Mouse (Mus musculus): ENCODE data around the gene Rps28. TPM values are rescaled to one million over a fixed set of nuclear protein-coding genes. Genes with fewer than 3 reads are reported as not detected.

The Rps28 gene
- polyA plus RNA-seq, 1 experiment = 444 TPM

- Histone ChIP-seq H3K4me3 (ENCODE audit: low read depth, low read length) (no peak overlapping the region), H3K36me3 (ENCODE audit: control insufficient read depth, insufficient read depth, low read length) (peaks cover 4% of the 10 kb centered on the region; the same call in 1 of the 2 replicates), H3K4me1 (ENCODE audit: control insufficient read depth, insufficient read depth, insufficient read length, low read length) (peaks cover 12% of the 10 kb centered on the region), H3K27me3 (ENCODE audit: control insufficient read depth, insufficient read depth, low read length) (no peaks in the 10 kb centered on the region), H3K27ac (ENCODE audit: insufficient read depth, low read depth, low read length) (peak overlapping the region; percentile 63)
- TF ChIP-seq CTCF (IDR thresholded peaks at IDR 0.05; ENCODE audit: extremely low read depth, insufficient read length, insufficient replicate concordance, low read depth, low read length) = no peak
- TF ChIP-seq POLR2A (IDR thresholded peaks at IDR 0.05; ENCODE audit: low read depth, low read length) = no peak
- WGBS = 84% methylated on average over 6 of the region's 6 CpGs
Measured at GRCm38 (mm10) chr17:33773871-33774572, 50.3 kb downstream of the Rps28 start.

GRCm38 (mm10) chr17:33773426-33773825 is 50.9 kb downstream of the Rps28 start:
- no peak for TF ChIP-seq POLR2A (IDR thresholded peaks at IDR 0.05; ENCODE audit: low read depth, low read length)
- no peak for TF ChIP-seq CTCF (IDR thresholded peaks at IDR 0.05; ENCODE audit: extremely low read depth, insufficient read length, insufficient replicate concordance, low read depth, low read length)
- Histone ChIP-seq H3K36me3 (ENCODE audit: control insufficient read depth, insufficient read depth, low read length) (peaks cover 4% of the 10 kb centered on the region; the same call in 1 of the 2 replicates), H3K27me3 (ENCODE audit: control insufficient read depth, insufficient read depth, low read length) (no peaks in the 10 kb centered on the region), H3K27ac (ENCODE audit: insufficient read depth, low read depth, low read length) (peak overlapping the region; percentile 27; the same call in 1 of the 2 replicates), H3K4me1 (ENCODE audit: control insufficient read depth, insufficient read depth, insufficient read length, low read length) (peaks cover 9% of the 10 kb centered on the region; the same call in 1 of the 2 replicates), H3K4me3 (ENCODE audit: low read depth, low read length) (no peak overlapping the region)
- WGBS = 55% methylated on average over 6 of the region's 6 CpGs

- Histone ChIP-seq H3K27ac (ENCODE audit: insufficient read depth, low read depth, low read length) (no peak overlapping the region), H3K36me3 (ENCODE audit: control insufficient read depth, insufficient read depth, low read length) (peaks cover 1% of the 10 kb centered on the region; the same call in 1 of the 2 replicates), H3K27me3 (ENCODE audit: control insufficient read depth, insufficient read depth, low read length) (no peaks in the 10 kb centered on the region), H3K4me3 (ENCODE audit: low read depth, low read length) (no peak overlapping the region), H3K4me1 (ENCODE audit: control insufficient read depth, insufficient read depth, insufficient read length, low read length) (peaks cover 9% of the 10 kb centered on the region; the same call in 1 of the 2 replicates)
- WGBS = 96% methylated on average over 4 of the region's 4 CpGs
- TF ChIP-seq POLR2A (IDR thresholded peaks at IDR 0.05; ENCODE audit: low read depth, low read length) (no peak), CTCF (IDR thresholded peaks at IDR 0.05; ENCODE audit: extremely low read depth, insufficient read length, insufficient replicate concordance, low read depth, low read length) (no peak)
Measured at GRCm38 (mm10) chr17:33771617-33772016, 52.7 kb downstream of the Rps28 start.

Other genes starting within 250 kb of the Rps28 start
- 20.0 and 33.1 TPM in 2 replicates for gene Zfp414, start 195.5 kb downstream of the Rps28 start, polyA plus RNA-seq (2012; rRNA removed)
- 0.60 and 1.3 TPM in 2 replicates for gene Pram1, start 186.5 kb downstream of the Rps28 start, polyA plus RNA-seq (2012; rRNA removed)
- gene Hnrnpm, start 137.7 kb downstream of the Rps28 start, polyA plus RNA-seq (2012; rRNA removed) = 54.5 and 91.7 TPM in 2 replicates
- 43.7 and 60.9 TPM in 2 replicates for gene March2, start 105.9 kb downstream of the Rps28 start, polyA plus RNA-seq (2012; rRNA removed)
- gene Rab11b, start 64.0 kb downstream of the Rps28 start, polyA plus RNA-seq (2012; rRNA removed) = 171 and 431 TPM in 2 replicates
- gene Angptl4, start 42.7 kb downstream of the Rps28 start, polyA plus RNA-seq (2012; rRNA removed) = 14.7 and 57.3 TPM in 2 replicates
- gene Kank3, start 14.0 kb downstream of the Rps28 start, polyA plus RNA-seq (2012; rRNA removed) = 20.6 and 21.1 TPM in 2 replicates
- gene Ndufa7, start within 50 bp of the Rps28 start, polyA plus RNA-seq (2012; rRNA removed) = 337 and 417 TPM in 2 replicates
- 14.9 and 22.1 TPM in 2 replicates for gene Cd320, start 18.5 kb upstream of the Rps28 start, polyA plus RNA-seq (2012; rRNA removed)
- not detected in 2 replicates for gene Gm7029, start 49.3 kb upstream of the Rps28 start, polyA plus RNA-seq (2012; rRNA removed)
- gene Kifc1, start 66.1 kb upstream of the Rps28 start, polyA plus RNA-seq (2012; rRNA removed) = 3.9 and 7.5 TPM in 2 replicates
- gene Platr17, start 80.6 kb upstream of the Rps28 start, polyA plus RNA-seq (2012; rRNA removed) = not detected in 2 replicates
- 20.7 and 48.6 TPM in 2 replicates for gene Daxx, start 84.9 kb upstream of the Rps28 start, polyA plus RNA-seq (2012; rRNA removed)
- 151 and 367 TPM in 2 replicates for gene Tapbp, start 91.3 kb upstream of the Rps28 start, polyA plus RNA-seq (2012; rRNA removed)
- gene Zbtb22, start 91.3 kb upstream of the Rps28 start, polyA plus RNA-seq (2012; rRNA removed) = 64.1 and 134 TPM in 2 replicates
- 45.3 and 60.7 TPM in 2 replicates for gene Rgl2, start 105.0 kb upstream of the Rps28 start, polyA plus RNA-seq (2012; rRNA removed)
- 9.3 and 19.4 TPM in 2 replicates for gene Pfdn6, start 115.8 kb upstream of the Rps28 start, polyA plus RNA-seq (2012; rRNA removed)
- gene Wdr46, start 116.1 kb upstream of the Rps28 start, polyA plus RNA-seq (2012; rRNA removed) = 10.0 and 12.4 TPM in 2 replicates
- gene B3galt4, start 126.9 kb upstream of the Rps28 start, polyA plus RNA-seq (2012; rRNA removed) = 14.8 and 24.6 TPM in 2 replicates
- 28.4 and 52.3 TPM in 2 replicates for gene Vps52, start 131.2 kb upstream of the Rps28 start, polyA plus RNA-seq (2012; rRNA removed)
- gene Rps18, start 131.4 kb upstream of the Rps28 start, polyA plus RNA-seq (2012; rRNA removed) = 509 and 766 TPM in 2 replicates
- 2,533 and 6,705 TPM in 2 replicates for gene H2-K1, start 175.8 kb upstream of the Rps28 start, polyA plus RNA-seq (2012; rRNA removed)
- gene Ring1, start 200.1 kb upstream of the Rps28 start, polyA plus RNA-seq (2012; rRNA removed) = 15.5 and 29.9 TPM in 2 replicates
- 52.4 and 75.8 TPM in 2 replicates for gene H2-Ke6, start 203.5 kb upstream of the Rps28 start, polyA plus RNA-seq (2012; rRNA removed)
- 81.5 and 119 TPM in 2 replicates for gene Slc39a7, start 207.1 kb upstream of the Rps28 start, polyA plus RNA-seq (2012; rRNA removed)
- 26.3 and 64.2 TPM in 2 replicates for gene Rxrb, start 207.2 kb upstream of the Rps28 start, polyA plus RNA-seq (2012; rRNA removed)
- 0.90 and 2.4 TPM in 2 replicates for gene Col11a2, start 214.9 kb upstream of the Rps28 start, polyA plus RNA-seq (2012; rRNA removed)

Measured in small intestine, adult 2 months (tissue).